Mouse (Mus musculus) CD8-positive naive resting alpha-beta T cell, adult 57 days (primary cell): ENCODE measurements around the gene Gm14326. TPM values are rescaled to one million over a fixed set of nuclear protein-coding genes. Genes with fewer than 3 reads are reported as not detected.

ENCODE experiments used
- total RNA-seq: library from RNA; stranded (reverse); gene quantifications from one replicate; pipeline ENCODE4 v1.2.4, GENCODE M21; 2023

The Gm14326 gene
- 8.2 TPM for total RNA-seq

GRCm38 (mm10) chr2:177957145-177957544 lies at the start of gene Gm14326:
Gm14326 (minus strand) TSS chr2:177957297.

DNA sequence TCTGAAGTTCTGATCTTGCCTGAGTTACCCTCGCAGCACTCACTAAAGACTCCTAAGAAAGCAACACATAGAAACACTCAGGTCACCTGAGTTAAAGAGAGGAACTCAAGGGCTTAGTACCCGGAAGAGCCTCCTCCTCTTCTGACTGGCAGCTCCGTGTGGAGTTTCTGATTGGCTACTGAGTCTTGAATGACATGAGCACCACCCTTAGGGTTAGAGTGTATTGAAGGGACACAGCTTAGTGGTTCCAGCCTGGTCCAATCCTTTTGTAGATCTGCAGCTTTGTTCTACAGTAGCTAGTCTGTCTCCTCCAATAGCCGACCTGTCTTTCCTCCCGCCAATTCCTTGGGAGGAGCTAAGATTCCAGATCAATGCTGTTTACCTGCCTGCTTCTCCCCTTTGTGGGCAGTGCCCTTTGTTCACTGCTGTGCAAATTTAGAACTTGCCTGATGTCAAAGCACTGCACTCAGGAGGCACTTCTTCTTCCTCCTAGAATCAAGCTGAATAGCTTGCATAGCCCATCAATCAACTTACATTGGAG lies 31.5 kb downstream of the Gm14326 start, which contains the start of gene Zfp972:
Zfp972 (minus strand) TSS at position 51 of the 541 bp plus-strand sequence.

DNA sequence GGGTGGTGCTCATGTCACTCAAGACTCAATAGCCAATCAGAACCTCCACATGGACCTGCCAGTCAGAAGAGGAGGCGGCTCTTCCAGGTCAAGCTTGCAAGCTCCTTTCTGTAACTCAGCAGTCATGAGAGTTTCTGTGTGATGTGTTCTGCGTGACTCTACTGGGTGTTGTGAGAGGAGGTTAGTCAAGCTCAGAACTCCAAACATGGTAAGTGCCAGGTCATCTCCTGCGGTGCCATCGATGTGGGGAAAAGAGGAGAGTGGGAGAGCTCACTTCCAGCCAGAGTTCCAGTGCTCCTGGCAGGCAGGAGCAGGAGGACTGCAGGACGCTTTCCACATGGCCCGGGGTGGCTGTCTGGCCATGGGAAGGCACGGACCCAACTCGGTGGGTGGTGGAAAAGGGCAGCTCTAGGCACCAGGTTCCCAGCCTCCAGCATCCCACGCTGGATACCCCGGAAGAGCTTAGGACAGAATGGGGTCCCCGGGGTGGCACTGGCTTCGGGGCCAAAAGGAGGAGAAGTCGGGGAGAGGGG lies 60.0 kb downstream of the Gm14326 start, which contains the start of gene Gm14327:
Gm14327 (plus strand) TSS at position 51 of the 533 bp plus-strand sequence.

Other genes starting within 250 kb of the Gm14326 start
- 2.4 TPM for gene Gm14322, start 198.0 kb downstream of the Gm14326 start, total RNA-seq
- gene Gm14325, start 117.0 kb downstream of the Gm14326 start, total RNA-seq: 3.9 TPM
- 0.40 TPM for gene Gm14327, start 60.2 kb downstream of the Gm14326 start, total RNA-seq
- gene Zfp972, start 31.7 kb downstream of the Gm14326 start, total RNA-seq: not detected
- 10.0 TPM for gene Zfp971, start 66.0 kb upstream of the Gm14326 start, total RNA-seq
- 7.8 TPM for gene Zfp931, start 121.2 kb upstream of the Gm14326 start, total RNA-seq
- not detected for gene Phactr3, start 161.7 kb upstream of the Gm14326 start, total RNA-seq